Mouse (Mus musculus) embryonic fibroblast, embryonic 13.5 days (primary cell): ENCODE measurements around the gene Grin3a. TPM values are rescaled to one million over a fixed set of nuclear protein-coding genes. Genes with fewer than 3 reads are reported as not detected.

ENCODE experiments used
- H3K27ac ChIP-seq: 2 replicates; pipeline ENCODE4 v1.5.1; 2012; ENCODE audit warnings: low read length, control low read depth, inconsistent platforms; ENCODE audit not compliant: insufficient read depth
- H3K4me1 ChIP-seq: 2 replicates; pipeline ENCODE4 v1.6.1; 2011; ENCODE audit warnings: low read length; ENCODE audit not compliant: control insufficient read depth, insufficient read depth
- H3K4me3 ChIP-seq: 2 replicates; pipeline ENCODE4 v1.5.1; 2011; ENCODE audit warnings: mild to moderate bottlenecking, control low read depth, low read length; ENCODE audit not compliant: insufficient read depth
- CTCF ChIP-seq: IDR thresholded peaks from 2 replicates; pipeline ENCODE4 v1.5.1; 2011; ENCODE audit warnings: mild to moderate bottlenecking, control low read depth, low read length, moderate library complexity, borderline replicate concordance; ENCODE audit not compliant: insufficient read depth
- POLR2A ChIP-seq: IDR thresholded peaks from 2 replicates; pipeline ENCODE4 v1.6.1; 2011; ENCODE audit warnings: low read depth, mild to moderate bottlenecking, control low read depth, low read length, moderate library complexity
- polyA plus RNA-seq: library from polyadenylated mRNA; stranded (reverse); fragments of >200 nt; gene quantifications from 2 replicates; pipeline ENCODE4 v1.2.4, GENCODE M21; 2011; ENCODE audit warnings: low read depth; ENCODE audit not compliant: missing spikeins, insufficient read length

Gene Grin3a
- polyA plus RNA-seq, 1 experiment: 0.58 TPM

GRCm38 (mm10) chr4:49681812-49682211 lies 163.7 kb downstream of the Grin3a start, which contains the start of gene Ppp3r2:
Ppp3r2 (minus strand) TSS chr4:49682024.
- Histone ChIP-seq H3K4me3 (no peak within 1 kb of the TSS), H3K4me1 (no peaks in the 10 kb centered on the region), H3K27ac (no peak within 1 kb of the TSS)
- TF ChIP-seq POLR2A: no peak
- TF ChIP-seq CTCF: no peak

DNA sequence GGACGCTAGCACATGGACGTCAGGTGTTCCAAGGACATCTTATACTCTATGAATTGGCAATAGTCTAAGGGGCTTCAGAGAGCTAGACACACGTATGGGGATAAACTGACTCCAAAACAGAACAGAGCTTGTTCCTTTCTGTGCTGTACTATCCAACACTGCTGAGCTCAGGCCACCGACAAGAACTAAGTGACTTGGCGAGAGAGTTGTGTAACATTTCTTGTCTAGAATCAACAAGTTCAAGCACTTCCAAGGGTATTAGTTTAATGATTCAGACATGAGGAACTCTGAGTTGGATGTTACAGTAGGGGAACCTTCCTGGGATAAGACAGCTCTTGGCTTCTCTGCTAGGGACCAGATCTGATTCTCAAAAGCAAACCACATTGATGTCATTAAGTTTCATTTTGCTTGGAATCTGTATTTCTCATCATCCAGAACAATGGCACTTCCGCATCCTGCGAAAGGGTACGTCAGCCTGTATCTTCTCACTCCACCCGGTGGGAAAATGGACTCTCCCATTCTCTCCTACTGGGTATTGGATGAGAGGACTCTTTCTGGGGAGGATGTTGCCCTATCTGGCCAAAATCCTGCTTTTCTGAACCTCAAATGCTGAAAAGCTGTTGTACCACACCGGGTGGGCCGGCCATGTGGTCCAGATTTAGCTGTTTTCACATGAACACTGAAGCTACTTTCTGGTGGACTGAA lies 165.2 kb downstream of the Grin3a start:
- H3K4me1 ChIP-seq: no peaks in the 10 kb centered on the region
- TF ChIP-seq POLR2A: no peak
- TF ChIP-seq CTCF: no peak

DNA sequence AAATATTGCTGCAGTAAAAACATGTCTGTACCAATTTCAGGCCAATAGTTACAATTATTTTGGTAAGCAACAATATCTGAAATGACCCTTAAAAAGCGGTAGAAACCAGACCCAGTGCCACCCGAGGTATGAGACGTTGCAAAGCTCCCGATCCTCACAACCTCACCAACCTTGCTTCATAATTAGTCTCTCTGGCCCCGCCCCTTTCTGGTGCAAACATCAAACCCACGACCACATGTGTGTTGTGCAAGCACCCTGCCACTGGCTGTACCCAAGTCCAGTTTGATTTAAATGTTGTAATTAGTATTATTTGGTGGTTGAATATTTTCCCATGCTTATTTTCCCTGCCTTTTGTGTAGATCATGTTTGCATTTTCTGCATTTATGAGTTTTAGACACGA lies 168.8 kb downstream of the Grin3a start:
- Histone ChIP-seq H3K4me3 (no peak overlapping the region), H3K27ac (no peak overlapping the region), H3K4me1 (no peaks in the 10 kb centered on the region)
- no peak for TF ChIP-seq POLR2A

More for the DNA sequence above, 165.2 kb downstream of the Grin3a start:
- Histone ChIP-seq H3K4me3 (no peak overlapping the region), H3K27ac (no peak overlapping the region)

- H3K27ac ChIP-seq: no peak overlapping the region
- H3K4me3 ChIP-seq: no peak overlapping the region
- TF ChIP-seq POLR2A: no peak
- TF ChIP-seq CTCF: no peak
- H3K4me1 ChIP-seq: no peaks in the 10 kb centered on the region
Measured at GRCm38 (mm10) chr4:49676071-49676470, 169.5 kb downstream of the Grin3a start.

DNA sequence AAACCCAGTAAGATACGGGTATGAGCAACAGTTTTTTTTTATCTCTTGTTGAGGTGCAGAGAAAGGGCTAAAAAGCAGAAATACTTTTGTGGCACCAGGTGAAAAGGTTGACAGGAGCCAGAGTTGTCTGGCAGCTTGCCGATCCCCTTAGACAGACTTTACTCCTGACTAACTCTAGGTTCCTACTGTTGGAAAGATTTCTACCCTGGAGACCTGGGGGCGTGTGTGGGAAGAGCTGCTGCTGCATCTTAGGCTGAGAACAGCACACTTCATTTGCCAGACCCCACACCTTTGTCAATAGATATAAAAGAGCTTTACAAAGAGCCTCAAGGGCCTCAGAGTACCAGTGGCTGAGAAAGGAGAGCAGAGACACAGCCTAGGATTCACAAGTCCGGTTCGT lies 180.7 kb downstream of the Grin3a start:
- no peak for TF ChIP-seq CTCF
- Histone ChIP-seq H3K27ac (no peak overlapping the region), H3K4me3 (no peak overlapping the region), H3K4me1 (no peaks in the 10 kb centered on the region)

GRCm38 (mm10) chr4:49662231-49662630 lies 183.3 kb downstream of the Grin3a start:
- no peak for TF ChIP-seq CTCF
- no peak for TF ChIP-seq POLR2A
- H3K4me3 ChIP-seq: no peak overlapping the region
- H3K27ac ChIP-seq: no peak overlapping the region
- no peaks in the 10 kb centered on the region for H3K4me1 ChIP-seq

DNA sequence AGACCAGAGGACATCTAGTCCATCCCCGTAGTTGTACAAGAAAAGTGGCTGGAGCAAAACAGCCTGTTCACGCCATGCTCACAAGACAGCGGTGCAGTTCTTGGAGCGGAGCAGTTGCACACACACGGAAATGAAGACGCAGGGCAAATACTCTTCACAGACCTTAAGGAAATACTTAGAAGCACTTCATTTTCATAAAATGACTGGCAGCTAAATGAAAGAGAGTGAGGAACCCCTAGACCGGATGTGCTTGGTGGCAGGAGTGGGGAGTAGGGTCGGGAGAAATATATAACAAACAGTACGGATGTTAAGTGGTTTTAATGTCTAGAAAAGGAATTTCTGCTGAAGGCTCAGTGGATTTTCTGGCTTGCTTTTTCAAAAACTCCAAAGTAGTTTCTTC lies 183.9 kb downstream of the Grin3a start:
- TF ChIP-seq POLR2A (no peak), CTCF (no peak)
- Histone ChIP-seq H3K4me1 (no peaks in the 10 kb centered on the region), H3K4me3 (no peak overlapping the region), H3K27ac (no peak overlapping the region)

DNA sequence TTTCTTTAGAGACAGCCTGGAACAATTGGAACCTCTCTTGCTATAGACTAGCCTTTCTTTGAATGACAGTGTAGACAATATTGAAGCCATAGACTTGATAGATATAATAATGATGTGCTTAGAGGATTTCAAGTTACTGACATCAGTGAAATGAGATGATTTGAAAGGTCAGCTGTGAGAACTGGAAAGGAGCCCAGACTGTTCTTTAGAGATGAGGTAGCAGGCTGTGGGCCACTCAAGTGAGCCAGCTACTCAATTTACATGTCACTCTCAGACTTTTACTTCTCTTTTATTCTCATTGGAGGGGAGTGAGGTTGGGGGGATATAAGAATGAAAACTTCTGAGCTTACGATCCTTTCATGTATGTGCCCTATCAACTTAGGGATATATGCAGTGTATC lies 186.1 kb downstream of the Grin3a start:
- Histone ChIP-seq H3K4me1 (no peaks in the 10 kb centered on the region), H3K27ac (no peak overlapping the region), H3K4me3 (no peak overlapping the region)
- no peak for TF ChIP-seq POLR2A
- TF ChIP-seq CTCF: no peak

GRCm38 (mm10) chr4:49639913-49640312 lies 205.6 kb downstream of the Grin3a start:
- Histone ChIP-seq H3K4me1 (no peaks in the 10 kb centered on the region; the same call in 1 of the 2 replicates), H3K27ac (no peak overlapping the region), H3K4me3 (no peak overlapping the region)
- TF ChIP-seq CTCF: no peak
- TF ChIP-seq POLR2A: no peak

- no peak overlapping the region for H3K27ac ChIP-seq
- no peaks in the 10 kb centered on the region; the same call in 1 of the 2 replicates for H3K4me1 ChIP-seq
- no peak overlapping the region for H3K4me3 ChIP-seq
- TF ChIP-seq POLR2A (no peak), CTCF (no peak)
Measured at GRCm38 (mm10) chr4:49637821-49638220, 207.7 kb downstream of the Grin3a start.
